Mouse (Mus musculus): Measurements from ENCODE around the gene Smr3a. TPM values are rescaled to one million over a fixed set of nuclear protein-coding genes. Genes with fewer than 3 reads are reported as not detected.

Smr3a gene
- not detected for total RNA-seq (2023)

GRCm38 (mm10) chr5:88002249-88002648 lies at the start of gene Smr3a:
Gene Smr3a (plus strand): TSS chr5:88002549.

GRCm38 (mm10) chr5:87969201-87969600 lies 33.1 kb upstream of the Smr3a start, which contains the start of the genes 2310003L06Rik and Gm28434:
Gene 2310003L06Rik (plus strand): TSS chr5:87969459.
Gene Gm28434 (plus strand): TSS chr5:87969517.

GRCm38 (mm10) chr5:87979139-87979538 lies 23.2 kb upstream of the Smr3a start, which contains the start of gene Cabs1:
Gene Cabs1 (plus strand): TSS chr5:87979439.

Other genes with a start within 250 kb of the Smr3a start
- gene Csn1s2a, start 228.0 kb upstream of the Smr3a start, total RNA-seq (2023), result not detected
- not detected for gene Csn1s2b, start 194.5 kb upstream of the Smr3a start, total RNA-seq (2023)
- gene Prr27, start 176.9 kb upstream of the Smr3a start, total RNA-seq (2023), result not detected
- gene Odam, start 117.5 kb upstream of the Smr3a start, total RNA-seq (2023), result not detected
- not detected for gene Csn3, start 77.0 kb upstream of the Smr3a start, total RNA-seq (2023)
- gene 2310003L06Rik, start 33.1 kb upstream of the Smr3a start, total RNA-seq (2023), result not detected
- not detected for gene Gm28434, start 33.0 kb upstream of the Smr3a start, total RNA-seq (2023)
- gene Cabs1, start 23.1 kb upstream of the Smr3a start, total RNA-seq (2023), result not detected
- gene Smr2, start 84.0 kb downstream of the Smr3a start, total RNA-seq (2023), result not detected
- gene Gm11116, start 109.0 kb downstream of the Smr3a start, total RNA-seq (2023), result not detected
- not detected for gene Gm11115, start 151.6 kb downstream of the Smr3a start, total RNA-seq (2023)